In genomic region chr12:42277241-42278032, GRCm38 (mm10) we compare ENCODE assay signal across 13 mouse cellular contexts.
"Had no signal": no experiment of that assay in that cellular context is flagged by ENCODE, and none has a peak within 500 bp of the region (broad histone marks: within the 10 kb centered on the region; RNA-seq: fewer than 3 reads in every experiment).

No protein-coding gene starts in this region.

- H3K4me2 ChIP-seq: lung, embryonic 14.5 days; midbrain, embryonic 12.5 days; neural tube, embryonic 12.5 days had no signal

- H3K4me1 ChIP-seq: megakaryocyte, embryonic 14.5 days; midbrain, embryonic 12.5 days; neural tube, embryonic 12.5 days had no signal

- H3K27ac ChIP-seq: liver, embryonic 14.5 days; macrophage; midbrain, embryonic 12.5 days; neural tube, embryonic 12.5 days had no signal

- H3K36me3 ChIP-seq: midbrain, embryonic 12.5 days; neural tube, embryonic 12.5 days had no signal

- H3K4me3 ChIP-seq: megakaryocyte, embryonic 14.5 days; midbrain, embryonic 12.5 days; neural tube, embryonic 12.5 days had no signal

- H3K9me3 ChIP-seq: midbrain, embryonic 12.5 days; neural tube, embryonic 12.5 days had no signal

- DNase-seq: lung, adult 18-20 months; lung, embryonic 14.5 days; lung, postnatal 14 days; lung, postnatal 36 days; midbrain, embryonic 14.5 days; right cerebral cortex, postnatal 14 days; thymus, adult 2 months; thymus, postnatal 25 days had no signal

- H3K27me3 ChIP-seq: megakaryocyte, embryonic 14.5 days; midbrain, embryonic 12.5 days; neural tube, embryonic 12.5 days had no signal

- H3K9ac ChIP-seq: liver, embryonic 14.5 days; lung, embryonic 14.5 days; midbrain, embryonic 12.5 days; neural tube, embryonic 12.5 days had no signal
